Mouse (Mus musculus) spleen, adult 2 months (tissue): ENCODE results near the gene Col4a3.

Experiments used
- CTCF ChIP-seq: fragments of 200-500 bp; IDR thresholded peaks from 2 replicates; pipeline ENCODE4 v1.5.1; 2011; ENCODE audit warnings: mild to moderate bottlenecking, inconsistent platforms; ENCODE audit not compliant: insufficient read depth, insufficient read length, insufficient replicate concordance; ENCODE audit errors: extremely low read depth
- POLR2A ChIP-seq: fragments of 200-500 bp; IDR thresholded peaks from 2 replicates; pipeline ENCODE4 v1.6.1; 2011; ENCODE audit warnings: low read depth, low read length, inconsistent platforms

- no peak for TF ChIP-seq POLR2A
- TF ChIP-seq CTCF = no peak
Measured at GRCm38 (mm10) chr1:82605347-82605746, 18.6 kb downstream of the Col4a3 start.
